Mouse (Mus musculus) kidney, adult 10 weeks (tissue): ENCODE data around the gene Apol9a. TPM values are rescaled to one million over a fixed set of nuclear protein-coding genes. Genes with fewer than 3 reads are reported as not detected.

ENCODE experiments used
- polyA plus RNA-seq: library from polyadenylated mRNA; stranded (reverse); fragments of 350-450 nt; fragmentation: Illumina TruSeq; extraction: RNeasy Lipid Tissue Mini Kit (QIAGEN cat#74804); gene quantifications from one replicate; pipeline ENCODE4 v1.2.3, GENCODE M21; 2014; ENCODE audit warnings: low read depth, low replicate concordance

Apol9a gene
- 0.28 TPM for polyA plus RNA-seq

DNA sequence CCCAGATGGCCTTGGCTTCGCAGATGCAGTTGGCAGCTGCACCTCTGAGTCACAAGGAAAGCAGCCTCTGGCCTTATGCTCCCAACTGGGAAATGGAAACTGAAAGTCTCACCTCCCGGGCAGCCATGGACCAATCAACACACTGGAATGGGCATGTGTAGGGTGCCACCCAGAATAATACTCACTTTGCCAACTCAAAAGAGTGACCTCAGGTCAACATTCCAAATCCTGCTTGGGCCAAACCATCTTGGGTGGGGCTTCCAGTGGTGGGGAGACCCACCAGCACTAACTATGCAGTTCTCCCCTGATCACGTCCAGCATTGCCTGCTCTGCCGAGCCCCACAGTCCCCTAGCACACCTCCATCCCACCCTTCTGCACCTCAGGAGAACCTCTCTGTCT, at the start of gene Apol9a:
Apol9a (minus strand) TSS at position 101 of the 400 bp plus-strand sequence.

GRCm38 (mm10) chr15:77447392-77447791, 36.5 kb upstream of the Apol9a start, which contains the start of gene Apol7b:
Gene Apol7b, minus strand, starts transcription at chr15:77447492.

GRCm38 (mm10) chr15:77399027-77399426, 11.9 kb downstream of the Apol9a start, which contains the start of gene Apol7a:
Gene Apol7a, minus strand, starts transcription at chr15:77399110.

Other genes with a start within 250 kb of the Apol9a start
- 14.4 TPM for gene Rbfox2, start 104.1 kb downstream of the Apol9a start, polyA plus RNA-seq
- not detected for gene Apol7a, start 12.0 kb downstream of the Apol9a start, polyA plus RNA-seq
- not detected for gene Apol7b, start 36.4 kb upstream of the Apol9a start, polyA plus RNA-seq
- 0.20 TPM for gene Apol10a, start 65.9 kb upstream of the Apol9a start, polyA plus RNA-seq
- gene Apol11a, start 97.1 kb upstream of the Apol9a start, polyA plus RNA-seq = not detected
- not detected for gene Apol7c, start 122.2 kb upstream of the Apol9a start, polyA plus RNA-seq
- gene 1700025B11Rik, start 150.8 kb upstream of the Apol9a start, polyA plus RNA-seq = not detected
- 0.73 TPM for gene Apol10b, start 185.0 kb upstream of the Apol9a start, polyA plus RNA-seq
- not detected for gene Gm36245, start 188.1 kb upstream of the Apol9a start, polyA plus RNA-seq
- not detected for gene Apol11b, start 232.2 kb upstream of the Apol9a start, polyA plus RNA-seq